Mouse (Mus musculus) lung, postnatal 0 days (tissue): ENCODE measurements around the gene Tfpt.

ENCODE experiments used
- CTCF ChIP-seq: IDR thresholded peaks from 2 replicates; pipeline ENCODE4 v1.5.1; 2016; ENCODE audit warnings: antibody characterized with exemption, mild to moderate bottlenecking
- EP300 ChIP-seq: IDR thresholded peaks from 2 replicates; pipeline ENCODE4 v1.6.1; 2016; ENCODE audit warnings: antibody characterized with exemption, mild to moderate bottlenecking, control low read depth

DNA sequence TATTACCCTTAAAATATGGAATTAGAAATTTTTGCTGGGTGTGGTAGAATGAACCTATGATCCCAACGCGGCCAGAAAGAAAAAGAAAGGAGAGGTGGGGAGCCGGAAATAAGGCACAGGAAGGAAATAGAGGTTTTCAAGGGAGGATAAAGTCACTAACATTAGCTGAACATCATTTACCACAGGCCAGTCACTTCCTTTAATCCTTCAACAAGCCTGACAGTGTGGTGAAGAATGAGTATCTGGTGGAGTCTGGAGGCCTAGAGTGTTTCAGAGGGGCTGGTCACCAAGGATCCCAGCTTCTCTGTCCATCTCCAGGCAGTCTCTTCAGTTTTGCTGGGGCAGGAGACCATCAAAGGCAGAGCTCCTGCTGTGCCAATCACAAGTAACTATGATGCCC is 19.3 kb downstream of the Tfpt start:
- TF ChIP-seq CTCF, result no peak
- no peak for TF ChIP-seq EP300
